Mouse (Mus musculus) midbrain, embryonic 13.5 days (tissue): ENCODE results near the gene Gm49721. TPM values are rescaled to one million over a fixed set of nuclear protein-coding genes. Genes with fewer than 3 reads are reported as not detected.
"Not testable (repeated sequence)": the region's sequence is repeated elsewhere in the genome, so short reads cannot be mapped to it uniquely, and the experiment has no call there.

Experiments used
- ATAC-seq: fragments of 200-750 bp; cut with Nextera tagmentation; 2 replicates; pipeline ENCODE4 v1.8.0; 2017; ENCODE audit warnings: mild to moderate bottlenecking, moderate TSS enrichment, moderate library complexity
- H3K27ac ChIP-seq: fragments of 300-500 bp; sonication (generic); 2 replicates; pipeline ENCODE4 v1.5.1; 2015; ENCODE audit warnings: inconsistent platforms, mild to moderate bottlenecking, moderate library complexity
- H3K27me3 ChIP-seq: fragments of 300-500 bp; sonication (generic); 2 replicates; pipeline ENCODE4 v1.6.1; 2015; ENCODE audit warnings: mild to moderate bottlenecking, inconsistent platforms
- H3K36me3 ChIP-seq: fragments of 300-500 bp; sonication (generic); 2 replicates; pipeline ENCODE4 v1.6.1; 2015; ENCODE audit warnings: mild to moderate bottlenecking, inconsistent platforms
- H3K4me1 ChIP-seq: fragments of 300-500 bp; sonication (generic); replicated peaks from 2 replicates; pipeline ENCODE4 v1.6.1; 2015; ENCODE audit warnings: inconsistent platforms
- H3K4me2 ChIP-seq: fragments of 300-500 bp; sonication (generic); replicated peaks from 2 replicates; pipeline ENCODE4 v1.6.1; 2015; ENCODE audit warnings: moderate library complexity, mild to moderate bottlenecking, inconsistent platforms
- H3K4me3 ChIP-seq: fragments of 300-500 bp; sonication (generic); replicated peaks from 2 replicates; pipeline ENCODE4 v1.5.1; 2015; ENCODE audit warnings: mild to moderate bottlenecking, inconsistent platforms
- H3K9ac ChIP-seq: fragments of 300-500 bp; sonication (generic); replicated peaks from 2 replicates; pipeline ENCODE4 v1.6.1; 2015; ENCODE audit warnings: mild to moderate bottlenecking, inconsistent platforms
- H3K9me3 ChIP-seq: fragments of 300-500 bp; sonication (generic); 2 replicates; pipeline ENCODE4 v1.6.1; 2016; ENCODE audit warnings: mild to moderate bottlenecking, inconsistent platforms
- WGBS: fragments of 180-500 bp; shearing (Covaris S2); methylation state at CpG from one replicate; pipeline ENCODE4 v1.1.7; 2015; 5-methylcytosine and 5-hydroxymethylcytosine counted together
- polyA plus RNA-seq: library from polyadenylated mRNA; unstranded; fragments of >200 nt; fragmentation: Nextera tagmentation; extraction: Ambion mirVana; gene quantifications from 2 replicates; pipeline ENCODE4 v1.2.1, GENCODE M21; 2015

Gm49721 gene
- polyA plus RNA-seq, 1 experiment from 2014 or later: 0.35 TPM

DNA sequence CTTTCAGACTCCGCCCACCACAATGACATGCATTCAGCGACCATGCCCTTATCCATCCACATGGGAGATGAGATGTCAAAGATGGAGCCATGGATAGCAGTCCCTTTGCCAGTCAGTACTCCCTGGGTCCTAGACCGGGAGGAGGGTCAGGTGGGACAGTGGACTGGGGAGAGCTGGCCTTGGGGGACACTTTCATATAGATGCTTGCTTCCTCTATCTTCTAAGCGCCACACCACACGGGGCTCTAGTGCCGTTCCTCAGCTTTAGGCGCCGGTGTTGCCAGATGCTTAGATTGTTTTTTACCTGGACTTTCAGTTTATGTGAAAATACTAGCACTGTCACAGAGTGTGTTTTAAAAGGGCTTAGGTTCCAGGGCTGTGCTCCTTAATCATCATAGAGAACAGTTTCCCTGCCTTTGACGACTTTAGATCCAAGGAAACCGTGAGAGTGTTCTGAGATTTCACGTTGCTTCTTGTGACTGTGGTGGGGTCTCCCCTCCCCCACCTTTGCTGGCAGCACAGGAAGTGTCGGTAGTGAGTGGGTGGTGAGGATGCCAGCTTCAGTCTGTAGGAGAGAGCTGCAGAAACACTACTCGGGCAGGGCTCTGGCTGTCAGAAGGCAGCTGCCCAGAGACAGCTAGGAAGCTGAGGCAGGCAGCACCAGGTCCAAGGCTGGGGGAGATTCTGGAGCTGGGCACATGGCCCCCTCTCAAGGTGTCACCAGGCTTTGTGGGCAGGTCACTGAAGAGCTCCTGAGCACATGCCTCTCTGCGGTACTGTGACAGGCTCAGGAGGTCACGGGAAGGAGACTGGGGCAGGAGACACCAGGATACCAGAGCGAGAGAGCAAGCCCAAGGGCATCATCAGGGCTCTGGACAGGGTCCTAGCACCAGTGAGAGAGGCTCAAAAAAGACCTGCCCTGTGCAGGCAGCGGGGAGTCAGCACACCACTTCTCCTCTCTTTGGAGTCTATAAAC, 54.8 kb downstream of the Gm49721 start:
- not testable (repeated sequence) for ATAC-seq, H3K4me2 ChIP-seq, H3K4me1 ChIP-seq, H3K27ac ChIP-seq, H3K36me3 ChIP-seq, H3K27me3 ChIP-seq, H3K9me3 ChIP-seq, H3K9ac ChIP-seq, H3K4me3 ChIP-seq
- WGBS: 70% methylated on average over 3 of the region's 17 CpGs

DNA sequence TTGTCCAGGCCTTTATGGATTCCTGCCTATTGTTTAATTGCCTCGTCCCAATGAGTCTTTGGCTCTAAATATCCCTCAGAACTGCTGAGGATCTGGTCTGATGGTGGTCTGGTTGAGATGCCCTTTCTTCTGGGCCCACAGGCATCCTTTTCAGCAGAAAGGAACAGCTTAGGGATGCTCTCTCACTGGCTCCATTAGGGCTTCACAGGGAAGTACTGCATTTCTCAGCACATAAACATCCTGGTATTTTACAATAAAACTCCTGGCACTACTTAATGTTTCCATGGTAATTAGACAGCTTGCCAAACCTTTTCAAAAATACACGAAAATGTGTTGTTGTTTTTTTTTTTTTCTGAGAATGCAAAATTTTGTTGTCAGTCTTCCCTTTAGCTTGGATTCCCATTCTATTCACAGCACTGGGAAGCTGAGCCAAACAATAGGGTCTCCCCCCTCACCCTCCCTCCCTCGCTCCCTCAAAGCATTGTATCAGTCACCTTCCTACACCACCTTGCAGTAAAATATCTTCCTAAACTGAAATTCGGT, 90.4 kb downstream of the Gm49721 start:
- H3K9ac ChIP-seq, H3K9me3 ChIP-seq, H3K4me1 ChIP-seq, H3K4me3 ChIP-seq, H3K36me3 ChIP-seq, H3K4me2 ChIP-seq, H3K27ac ChIP-seq, H3K27me3 ChIP-seq, ATAC-seq: not testable (repeated sequence)
- 48% methylated on average over 2 of the region's 4 CpGs for WGBS

DNA sequence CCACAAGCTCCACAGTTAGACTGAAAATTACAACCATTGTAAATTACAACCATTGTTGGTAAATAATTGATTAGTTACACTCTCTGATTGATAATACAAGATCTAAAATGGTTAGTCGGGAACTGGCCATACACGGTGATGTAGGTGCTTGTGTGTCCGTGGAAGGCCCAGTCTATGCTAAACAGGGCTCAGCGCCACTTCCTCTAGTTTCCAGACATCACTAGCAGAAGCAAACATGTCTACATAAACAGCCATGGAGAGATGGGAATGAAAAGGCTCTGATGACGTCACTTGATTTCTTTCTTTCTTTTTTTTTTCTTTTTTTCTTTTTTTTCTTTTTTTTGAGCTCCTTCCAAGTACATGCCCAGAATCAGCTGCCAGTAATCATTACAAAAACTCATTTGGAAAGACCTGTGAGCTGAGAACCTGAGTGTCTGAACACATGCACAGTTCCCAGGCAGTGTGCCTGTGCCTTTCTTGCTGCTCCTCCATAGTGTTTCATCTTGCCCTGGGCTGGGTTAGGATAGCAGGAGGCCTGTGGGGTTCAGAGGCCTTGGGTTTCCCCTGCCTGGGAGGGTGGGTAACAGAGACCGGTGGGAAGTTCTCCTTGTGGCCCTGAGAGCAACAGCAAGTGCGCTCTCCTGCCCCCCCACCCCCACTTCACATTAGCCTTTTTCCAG, 91.0 kb downstream of the Gm49721 start:
- H3K4me3 ChIP-seq, H3K27ac ChIP-seq, H3K4me1 ChIP-seq, H3K9me3 ChIP-seq, H3K36me3 ChIP-seq, H3K4me2 ChIP-seq, H3K9ac ChIP-seq, ATAC-seq, H3K27me3 ChIP-seq: not testable (repeated sequence)
- 59% methylated on average over 6 of the region's 7 CpGs for WGBS

DNA sequence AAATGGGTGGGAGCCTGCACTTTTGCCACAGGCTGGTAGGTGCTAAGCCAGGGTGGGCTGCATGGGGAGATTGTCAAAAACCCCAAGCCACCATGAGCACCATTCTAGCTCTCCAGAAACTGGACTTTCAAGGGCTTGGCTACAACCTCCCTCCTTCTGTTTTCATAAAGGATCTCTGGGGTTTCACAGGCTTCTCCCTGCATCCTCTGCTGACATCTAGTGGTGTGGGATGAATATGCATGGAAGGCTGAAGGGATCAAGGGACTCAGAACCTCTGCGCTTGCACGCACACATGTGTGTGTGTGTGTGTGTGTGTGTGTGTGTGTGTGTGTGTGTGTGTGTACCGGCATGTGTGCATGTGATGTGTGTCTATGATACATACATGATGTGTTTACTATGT, 95.8 kb downstream of the Gm49721 start:
- H3K9ac ChIP-seq, H3K27ac ChIP-seq, H3K27me3 ChIP-seq, H3K9me3 ChIP-seq, H3K4me2 ChIP-seq, H3K36me3 ChIP-seq, H3K4me1 ChIP-seq, H3K4me3 ChIP-seq: not testable (repeated sequence)
- ATAC-seq: peak; percentile 76
- WGBS: 36% methylated on average over 3 of the region's 3 CpGs

DNA sequence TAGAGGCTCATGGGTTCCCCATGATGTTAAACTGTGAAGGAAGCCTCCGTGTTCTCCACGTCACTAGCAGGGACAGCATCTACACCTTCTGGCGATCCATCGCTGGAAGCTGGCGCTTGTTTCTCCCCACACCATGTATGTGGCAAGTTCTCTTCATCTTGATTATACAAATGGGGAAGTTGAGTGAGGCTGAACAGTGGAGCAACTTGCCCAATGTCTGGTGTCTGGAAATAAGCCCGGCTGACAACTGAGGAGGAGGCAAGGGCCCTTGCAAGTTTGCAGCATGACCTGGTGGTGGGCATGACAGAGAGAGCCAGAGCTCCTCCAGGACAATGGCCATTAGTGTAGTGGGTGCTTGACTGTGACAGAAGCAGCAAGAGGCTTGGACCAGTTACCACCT, 96.8 kb downstream of the Gm49721 start:
- H3K4me2 ChIP-seq, H3K4me3 ChIP-seq, H3K27me3 ChIP-seq, H3K4me1 ChIP-seq, H3K9ac ChIP-seq, H3K36me3 ChIP-seq, H3K9me3 ChIP-seq, ATAC-seq, H3K27ac ChIP-seq: not testable (repeated sequence)
- WGBS: 90% methylated on average over 5 of the region's 6 CpGs

DNA sequence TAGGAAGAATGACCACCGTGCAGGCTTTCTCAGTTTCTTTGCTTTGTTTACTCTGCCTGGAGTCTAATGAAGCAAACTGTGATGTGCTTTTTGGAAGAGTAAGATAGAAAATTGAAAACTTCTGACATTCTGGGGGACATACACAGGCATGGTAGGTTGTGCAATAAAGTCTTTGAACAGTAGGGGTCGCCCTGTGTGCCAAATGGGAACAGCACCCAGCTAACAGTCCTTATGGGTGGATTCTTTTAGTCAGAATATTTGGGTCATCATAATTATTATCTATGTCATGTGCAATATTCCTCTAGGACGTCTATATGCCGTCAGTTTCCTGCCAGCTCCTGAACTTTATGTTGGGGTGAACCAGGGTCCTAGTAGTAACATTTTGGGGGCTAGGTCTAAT, 100.9 kb downstream of the Gm49721 start:
- H3K27ac ChIP-seq, H3K4me3 ChIP-seq, ATAC-seq, H3K27me3 ChIP-seq, H3K4me1 ChIP-seq, H3K9ac ChIP-seq, H3K4me2 ChIP-seq, H3K9me3 ChIP-seq, H3K36me3 ChIP-seq: not testable (repeated sequence)
- 0% methylated on average over 1 of the region's 4 CpGs for WGBS

DNA sequence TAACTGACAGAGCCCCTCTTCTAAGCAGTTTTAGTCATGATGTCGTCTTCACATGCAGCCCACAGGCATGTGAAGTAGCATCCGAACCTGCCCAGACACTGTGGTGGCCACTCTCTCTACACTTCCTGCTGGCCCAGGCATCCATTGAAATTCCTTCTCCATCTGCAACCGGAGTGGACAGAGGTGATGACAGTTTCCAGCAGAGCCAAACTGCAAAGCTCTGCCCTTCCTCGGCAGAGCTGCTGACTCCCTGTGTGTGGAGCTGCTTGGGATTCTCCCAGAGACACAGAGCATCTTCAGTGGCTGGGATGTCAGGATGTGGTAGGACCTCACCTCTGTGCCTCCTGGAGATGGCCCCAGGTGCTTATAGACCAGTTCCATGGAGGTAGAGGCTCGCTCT, 105.8 kb downstream of the Gm49721 start:
- H3K27ac ChIP-seq, H3K36me3 ChIP-seq, ATAC-seq, H3K4me2 ChIP-seq, H3K27me3 ChIP-seq, H3K9me3 ChIP-seq, H3K4me1 ChIP-seq, H3K4me3 ChIP-seq, H3K9ac ChIP-seq: not testable (repeated sequence)
- no CpG with 5 or more reads among the region's 5 CpGs for WGBS

DNA sequence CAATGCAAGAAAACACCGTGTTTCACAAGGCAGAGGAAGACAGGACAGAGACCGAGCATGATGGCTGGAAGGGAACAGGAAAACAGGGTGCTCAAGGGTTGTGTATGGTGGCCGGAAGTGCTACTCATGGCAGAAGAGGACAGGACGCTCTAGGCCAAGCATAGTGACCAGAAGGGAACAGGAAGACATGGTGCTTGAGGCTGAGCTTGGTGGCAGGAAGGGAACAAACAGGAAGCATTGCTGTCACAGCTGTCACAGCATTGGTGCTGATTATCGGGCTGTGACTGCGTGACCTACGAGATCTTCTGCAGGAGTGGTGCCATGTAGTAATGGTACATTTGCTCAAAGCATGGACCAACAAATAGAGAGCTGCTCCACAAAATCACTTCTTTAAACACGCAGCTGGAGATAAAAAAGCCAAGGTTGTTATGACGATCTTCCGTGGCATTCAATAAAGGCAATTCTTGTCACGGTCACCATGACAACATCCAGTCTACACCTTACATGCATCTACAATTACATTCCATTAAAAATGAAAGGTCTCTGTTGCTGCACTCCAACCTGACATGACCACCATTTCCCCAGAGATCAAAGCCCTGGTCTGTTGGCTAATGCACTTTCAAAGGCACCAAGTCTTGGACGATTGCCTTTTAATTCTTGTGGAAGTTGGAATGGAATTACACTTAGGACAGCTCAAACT, 106.9 kb downstream of the Gm49721 start:
- H3K4me2 ChIP-seq, H3K27me3 ChIP-seq, H3K36me3 ChIP-seq, H3K4me3 ChIP-seq, H3K9me3 ChIP-seq, H3K4me1 ChIP-seq, H3K27ac ChIP-seq, ATAC-seq, H3K9ac ChIP-seq: not testable (repeated sequence)
- WGBS: no CpG with 5 or more reads among the region's 12 CpGs

DNA sequence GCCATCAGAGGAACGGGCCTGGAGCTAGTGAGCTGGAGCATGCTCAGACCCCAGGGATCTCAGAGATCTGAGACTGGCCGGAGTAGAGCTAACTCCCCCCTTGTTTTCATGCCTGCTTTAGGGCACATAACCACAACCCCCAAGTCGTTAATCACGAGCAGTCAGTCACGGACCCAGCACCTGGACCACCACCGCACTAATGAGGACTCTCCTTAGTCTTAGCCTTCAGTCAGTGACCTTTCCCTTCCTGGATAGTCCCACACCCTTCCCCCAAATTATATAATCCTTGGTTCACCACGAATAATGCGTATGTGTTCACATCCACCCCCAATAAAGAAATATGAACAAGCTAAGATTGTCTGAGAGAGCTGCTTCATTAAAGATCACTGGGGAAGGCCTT, 108.1 kb downstream of the Gm49721 start:
- not testable (repeated sequence) for H3K27ac ChIP-seq, H3K4me1 ChIP-seq, H3K4me2 ChIP-seq, H3K4me3 ChIP-seq, H3K36me3 ChIP-seq, H3K27me3 ChIP-seq, ATAC-seq, H3K9ac ChIP-seq, H3K9me3 ChIP-seq
- 72% methylated on average over 6 of the region's 8 CpGs for WGBS

Other genes starting within 250 kb of the Gm49721 start
- 36.2 and 43.1 TPM in 2 replicates for gene Ezr, start 196.1 kb upstream of the Gm49721 start, polyA plus RNA-seq
- 49.4 and 53.0 TPM in 2 replicates for gene Rsph3b, start 30.2 kb upstream of the Gm49721 start, polyA plus RNA-seq
- 48.6 and 52.2 TPM in 2 replicates for gene Tagap1, start 17.7 kb upstream of the Gm49721 start, polyA plus RNA-seq
- gene Rnaset2b, start 8.3 kb upstream of the Gm49721 start, polyA plus RNA-seq: 77.9 and 87.0 TPM in 2 replicates
- gene Gm1604a, start 46.7 kb downstream of the Gm49721 start, polyA plus RNA-seq: not detected in 2 replicates
- gene Rps6ka2, start 191.2 kb downstream of the Gm49721 start, polyA plus RNA-seq: 20.8 and 21.6 TPM in 2 replicates